Mouse (Mus musculus) WW6 (cell line): ENCODE measurements around the gene Prtg.
A peak's percentile ranks its signal among the peaks of the same experiment; 100 is the strongest.

ENCODE experiments used
- DNase-seq: peaks from one replicate; pipeline ENCODE4 v3.0.0-alpha.2; 2013; ENCODE audit warnings: low read depth, low spot score

Gene Prtg

GRCm38 (mm10) chr9:72906693-72907103, 100.0 kb downstream of the Prtg start:
- DNase-seq: no peak

DNA sequence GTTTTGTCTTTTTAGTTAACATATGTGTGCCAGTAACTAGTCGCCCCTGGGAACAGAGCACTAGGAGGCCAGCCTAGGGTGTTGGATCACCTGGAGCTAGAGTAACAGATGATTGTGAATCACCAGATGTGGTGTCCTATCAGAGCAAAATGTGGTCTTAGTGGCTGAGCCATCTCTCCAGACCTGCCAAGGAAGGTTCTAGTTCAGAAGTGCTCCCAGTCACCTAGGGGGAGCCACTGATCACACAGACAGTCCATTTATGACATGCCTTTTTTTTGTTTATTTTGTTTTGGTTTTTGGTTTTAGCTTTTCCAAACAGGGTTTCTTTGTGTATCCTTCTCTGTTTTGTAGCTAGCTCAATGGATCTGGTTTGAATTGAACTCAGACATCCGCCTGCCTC, 104.7 kb downstream of the Prtg start:
- DNase-seq: no peak

- no peak for DNase-seq
Measured at GRCm38 (mm10) chr9:72913551-72913950, 106.9 kb downstream of the Prtg start.

- no peak for DNase-seq
Measured at GRCm38 (mm10) chr9:72915728-72916127, 109.1 kb downstream of the Prtg start.

DNA sequence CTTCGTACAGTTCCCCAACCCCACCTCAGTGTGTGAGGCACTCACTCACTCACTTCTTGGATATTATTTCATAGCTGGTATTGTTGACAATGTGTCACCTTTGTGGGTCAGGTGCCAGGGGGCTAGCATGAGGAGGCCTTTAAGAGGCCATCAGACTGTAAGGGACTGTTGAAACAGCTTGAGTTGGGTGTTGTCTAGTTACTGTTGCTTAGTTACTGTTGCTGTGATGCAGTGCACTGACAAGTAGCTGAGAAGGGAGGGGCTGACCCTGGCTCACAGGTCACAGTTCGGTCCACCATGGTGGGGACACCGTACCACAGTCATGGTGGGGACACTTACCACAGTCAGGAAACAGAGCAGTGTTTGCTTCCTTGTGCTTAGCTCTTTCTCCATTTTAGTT, 116.4 kb downstream of the Prtg start:
- DNase-seq: no peak

- no peak for DNase-seq
Measured at GRCm38 (mm10) chr9:72925021-72925934, 118.6 kb downstream of the Prtg start, which contains the start of gene Pygo1. Gene Pygo1, plus strand, starts transcription at chr9:72925645.

- DNase-seq: no peak
Measured at GRCm38 (mm10) chr9:72925935-72926258, 119.2 kb downstream of the Prtg start.

GRCm38 (mm10) chr9:72931166-72931790, 124.6 kb downstream of the Prtg start:
- no peak for DNase-seq

- DNase-seq: no peak
Measured at GRCm38 (mm10) chr9:72935309-72935708, 128.6 kb downstream of the Prtg start.

DNA sequence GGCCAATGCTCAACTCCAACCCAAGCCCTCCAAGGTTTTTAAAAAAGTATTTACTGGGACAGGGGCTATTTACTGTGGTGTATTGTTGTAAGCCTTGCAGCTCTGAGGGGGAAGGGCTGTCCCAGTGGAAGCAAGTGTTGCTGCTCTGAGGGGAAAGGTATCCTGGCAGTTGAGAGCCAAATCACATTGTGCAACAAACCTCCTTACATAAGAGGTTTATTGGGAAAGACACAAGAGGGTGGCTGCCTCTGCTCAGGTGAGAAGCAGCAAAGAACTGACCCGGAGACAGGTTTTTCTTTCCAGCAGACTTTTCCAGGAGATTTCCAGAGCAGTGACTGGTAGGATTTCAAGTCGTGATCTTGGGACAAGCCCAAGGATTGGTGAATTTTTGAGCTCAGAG, 129.6 kb downstream of the Prtg start:
- DNase-seq: no peak

DNA sequence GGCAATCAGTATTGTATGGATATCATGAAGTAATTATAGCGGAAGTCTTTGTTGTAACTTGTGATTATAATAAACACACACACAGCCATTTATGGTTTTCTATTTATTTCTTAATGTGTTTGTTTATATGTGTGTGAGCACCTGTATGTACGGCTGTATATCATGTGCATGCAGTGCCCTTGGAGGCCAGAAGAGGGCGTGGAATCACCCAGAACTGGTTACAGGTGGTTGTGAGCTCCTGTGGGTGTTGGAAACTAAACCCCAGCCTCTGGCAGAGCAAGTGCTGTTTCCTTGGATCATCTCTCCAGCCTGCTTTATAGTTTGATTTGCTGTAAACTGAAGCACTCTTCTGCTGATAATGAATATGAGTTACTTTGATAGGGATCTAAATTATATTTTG, 136.8 kb downstream of the Prtg start:
- DNase-seq: no peak

DNA sequence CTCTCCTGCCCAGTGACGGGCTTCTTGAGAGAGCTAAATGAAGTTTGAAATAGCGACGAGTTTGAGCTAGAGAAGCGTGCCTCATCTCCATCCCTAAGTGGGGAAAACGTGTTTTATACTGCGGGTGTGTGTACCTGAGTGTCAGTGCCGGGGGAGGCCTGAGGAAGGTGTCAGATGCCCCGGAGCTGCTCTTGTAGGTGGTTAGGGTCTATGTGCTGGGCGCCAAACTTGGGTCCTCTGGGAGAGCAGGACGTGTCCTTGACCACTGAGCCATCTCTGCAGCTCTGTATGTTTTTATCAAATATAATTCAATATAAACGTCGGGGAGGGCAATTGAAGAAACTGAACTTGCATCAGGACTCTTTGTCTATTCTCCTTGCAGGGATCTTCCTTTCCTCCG, 137.6 kb downstream of the Prtg start:
- no peak for DNase-seq

- no peak for DNase-seq
Measured at GRCm38 (mm10) chr9:72947010-72947409, 140.3 kb downstream of the Prtg start.

DNA sequence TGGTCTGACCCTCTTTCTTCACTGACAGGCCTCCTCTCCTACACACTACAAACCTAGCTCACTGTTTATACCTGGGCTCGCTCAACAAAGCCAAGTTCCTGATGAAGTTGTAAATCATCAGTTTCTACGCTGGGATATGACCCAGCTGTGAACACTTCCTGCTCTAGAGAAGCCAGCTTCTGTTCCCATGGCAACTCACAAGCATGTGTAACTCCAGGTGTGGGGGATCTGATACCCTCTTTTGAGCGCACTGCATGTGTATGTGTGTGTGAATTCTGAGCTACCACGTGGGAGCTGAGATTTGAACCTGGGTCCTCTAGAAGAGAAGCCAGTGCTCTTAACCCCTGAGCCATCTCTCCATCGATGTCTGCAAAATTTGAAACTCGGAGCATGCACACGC, 142.9 kb downstream of the Prtg start:
- DNase-seq: no peak

DNA sequence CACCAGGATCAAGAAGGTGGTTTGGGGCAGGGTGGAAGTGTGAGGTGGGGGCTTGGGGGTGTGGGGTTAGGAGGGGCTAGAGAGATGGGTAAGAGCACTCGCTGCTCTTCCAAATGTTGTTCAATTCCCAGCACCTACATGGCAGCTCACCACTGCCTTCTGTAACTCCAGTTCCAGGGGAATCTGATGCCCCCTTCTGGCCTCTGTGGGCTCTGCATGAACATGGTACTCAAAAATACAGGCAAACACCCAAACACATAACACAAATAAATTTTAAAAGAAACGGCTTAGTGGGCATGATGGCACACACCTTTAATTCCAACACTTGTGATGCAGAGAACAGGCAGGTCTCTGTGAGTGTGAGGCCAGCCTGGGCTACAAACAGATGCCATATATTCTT, 148.1 kb downstream of the Prtg start:
- DNase-seq: no peak

DNA sequence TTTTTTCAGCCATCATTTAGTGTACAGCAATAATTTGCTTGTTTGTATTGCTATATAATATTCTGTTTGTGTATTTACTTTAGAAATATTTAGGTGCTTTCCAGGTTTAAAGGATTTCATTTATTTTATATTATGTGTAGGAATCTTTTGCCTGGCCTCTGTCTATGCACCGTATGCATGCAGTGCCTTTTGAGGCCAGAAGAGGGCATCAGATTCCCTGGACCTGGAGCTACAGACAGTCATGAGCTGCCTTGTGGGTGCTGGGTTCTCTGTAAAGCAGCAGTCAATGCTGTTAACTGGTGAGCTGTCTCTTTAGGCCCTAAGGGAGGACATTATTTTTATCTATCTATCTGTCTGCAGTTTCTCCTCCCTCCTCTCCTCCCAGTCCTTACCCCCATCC, 148.9 kb downstream of the Prtg start:
- no peak for DNase-seq

- DNase-seq: peak; percentile 61
Measured at GRCm38 (mm10) chr9:72958521-72959450, 152.1 kb downstream of the Prtg start, which contains the start of the genes Dyx1c1 and Gm44503. Gene Dyx1c1, plus strand, starts transcription at chr9:72958785. Gene Gm44503, plus strand, starts transcription at chr9:72958852.

DNA sequence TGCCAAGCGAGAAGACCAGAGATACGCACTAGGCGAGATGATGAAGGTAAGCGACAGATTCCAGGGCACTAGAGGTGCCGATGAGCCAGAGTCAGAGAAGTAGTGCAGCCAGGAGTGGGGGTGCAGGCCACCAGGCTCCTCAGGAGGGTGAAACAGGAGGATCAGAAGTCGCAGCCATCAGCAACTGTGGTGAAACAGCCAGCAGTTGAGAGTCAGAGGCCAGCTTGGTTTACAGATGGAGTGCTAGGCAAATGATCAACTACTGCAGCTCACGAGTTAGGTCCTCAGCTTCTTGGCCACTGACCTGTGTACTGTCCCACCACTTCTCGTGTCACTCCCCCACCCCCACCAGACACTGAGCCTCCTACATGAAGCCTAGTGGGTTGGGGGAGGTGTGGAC, 154.7 kb downstream of the Prtg start:
- no peak for DNase-seq

DNA sequence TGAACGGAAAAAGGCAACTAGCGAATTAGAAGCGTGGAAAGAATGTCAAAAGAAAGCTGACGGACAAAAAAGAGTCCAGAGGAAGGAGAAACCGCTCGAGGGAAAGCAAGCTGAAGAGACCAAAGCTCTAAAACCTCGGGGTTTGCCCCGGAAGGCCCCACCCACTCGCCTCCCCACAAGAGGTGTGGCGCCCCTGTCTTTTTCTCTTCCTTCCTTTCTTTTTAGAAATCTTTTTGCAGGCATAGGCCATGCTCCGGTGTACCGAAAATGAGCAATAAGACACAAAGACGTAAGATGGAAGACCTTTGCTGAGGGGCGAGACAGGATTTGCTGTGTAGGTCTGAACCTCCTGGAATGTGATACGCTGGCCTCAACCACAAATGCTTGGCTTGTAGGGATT, 155.3 kb downstream of the Prtg start:
- DNase-seq: no peak
